23 mouse cellular contexts compared by ENCODE assay signal in genomic region chr9:27685325-27685724, GRCm38 (mm10).
"Had no signal": no experiment of that assay in that cellular context is flagged by ENCODE, and none has a peak within 500 bp of the region (broad histone marks: within the 10 kb centered on the region; RNA-seq: fewer than 3 reads in every experiment).

No protein-coding gene starts in this region.

- DNase-seq: kidney, adult 2 months; kidney, postnatal 25 days; layer of hippocampus, adult 9-11 months; left cerebral cortex, postnatal 4 days; liver, postnatal 0 days; lung, embryonic 14.5 days; right cerebral cortex, adult 18-20 months; right cerebral cortex, postnatal 14 days; right cerebral cortex, postnatal 4 days; thymus, adult 2 months; thymus, postnatal 14 days; thymus, postnatal 4 days had no signal

- H3K4me2 ChIP-seq: limb, embryonic 12.5 days; limb, embryonic 15.5 days; liver, embryonic 11.5 days; lung, embryonic 14.5 days; neural tube, embryonic 12.5 days; neural tube, embryonic 15.5 days had no signal

- H3K9ac ChIP-seq: limb, embryonic 12.5 days; limb, embryonic 15.5 days; liver, embryonic 14.5 days; liver, postnatal 0 days; lung, embryonic 14.5 days; neural tube, embryonic 12.5 days; neural tube, embryonic 15.5 days had no signal

- H3K4me3 ChIP-seq: layer of hippocampus, adult 2 months; limb, embryonic 12.5 days; limb, embryonic 15.5 days; neural tube, embryonic 12.5 days; neural tube, embryonic 15.5 days had no signal

- H3K27me3 ChIP-seq: limb, embryonic 12.5 days; limb, embryonic 15.5 days; neural tube, embryonic 12.5 days; neural tube, embryonic 15.5 days had no signal

- H3K4me1 ChIP-seq: limb, embryonic 12.5 days; limb, embryonic 15.5 days; neural tube, embryonic 12.5 days; neural tube, embryonic 15.5 days had no signal

- H3K27ac ChIP-seq: kidney, postnatal 0 days; layer of hippocampus, adult 2 months; limb, embryonic 12.5 days; limb, embryonic 15.5 days; liver, embryonic 14.5 days; macrophage; neural tube, embryonic 12.5 days; neural tube, embryonic 15.5 days; stomach, postnatal 0 days had no signal

- H3K9me3 ChIP-seq: limb, embryonic 12.5 days; limb, embryonic 15.5 days; neural tube, embryonic 12.5 days; neural tube, embryonic 15.5 days had no signal

- ATAC-seq: liver, postnatal 0 days; lung, postnatal 0 days had no signal

- H3K36me3 ChIP-seq: limb, embryonic 12.5 days; limb, embryonic 15.5 days; neural tube, embryonic 12.5 days; neural tube, embryonic 15.5 days had no signal
